Comparison of ENCODE assay signal across 26 mouse cellular contexts in genomic region chr8:61731306-61732088, GRCm38 (mm10).
DNase-seq lines count a peak whose midpoint lies in the region; ATAC-seq lines count a peak whose summit lies in the region.
"Had no signal": no experiment of that assay in that cellular context is flagged by ENCODE, and none has a peak within 500 bp of the region (broad histone marks: within the 10 kb centered on the region; RNA-seq: fewer than 3 reads in every experiment).

No protein-coding gene starts in this region.

- H3K9me3 ChIP-seq in forebrain, embryonic 10.5 days = no peaks in the 10 kb centered on the region
- no peaks in the 10 kb centered on the region for H3K9me3 ChIP-seq in forebrain, embryonic 11.5 days (ENCODE audit: control insufficient read depth, low read length)
- no peaks in the 10 kb centered on the region for H3K9me3 ChIP-seq in heart, embryonic 16.5 days (replicated peaks; ENCODE audit: control insufficient read depth, low read length)
- H3K9me3 ChIP-seq in megakaryocyte, embryonic 14.5 days = no peaks in the 10 kb centered on the region
- no peaks in the 10 kb centered on the region for H3K9me3 ChIP-seq in forebrain, embryonic 15.5 days
- H3K9me3 ChIP-seq: limb, embryonic 12.5 days; liver, embryonic 12.5 days; midbrain, embryonic 15.5 days; neural tube, embryonic 13.5 days had no signal

- peaks cover 21% of the 10 kb centered on the region for H3K4me1 ChIP-seq in forebrain, embryonic 10.5 days
- no peaks in the 10 kb centered on the region for H3K4me1 ChIP-seq in forebrain, embryonic 11.5 days (replicated peaks; ENCODE audit: control insufficient read depth, insufficient read depth, low read length)
- H3K4me1 ChIP-seq in heart, embryonic 16.5 days (ENCODE audit: control insufficient read depth, insufficient read depth, low read length) = peaks cover 41% of the 10 kb centered on the region
- H3K4me1 ChIP-seq in megakaryocyte, embryonic 14.5 days = peaks cover 18% of the 10 kb centered on the region
- H3K4me1 ChIP-seq in forebrain, embryonic 15.5 days = no peaks in the 10 kb centered on the region
- H3K4me1 ChIP-seq: liver, embryonic 12.5 days; midbrain, embryonic 15.5 days; neural tube, embryonic 13.5 days had no signal

- ATAC-seq in forebrain, embryonic 11.5 days (replicated peaks; ENCODE audit: low FRiP score) = no peak
- ATAC-seq in heart, embryonic 16.5 days (replicated peaks; ENCODE audit: extremely low read depth, insufficient read depth, low FRiP score) = no peak
- ATAC-seq in megakaryocyte, adult 5-6 weeks (ENCODE audit: poor library complexity, severe bottlenecking) = no peak
- ATAC-seq in forebrain, embryonic 15.5 days (replicated peaks) = no peak
- ATAC-seq: CD4-positive, CD25-positive, alpha-beta regulatory T cell, adult 4 months; inflammation-experienced regulatory T-cells, adult 6 months; liver, embryonic 12.5 days; midbrain, embryonic 15.5 days had no signal

- H3K4me3 ChIP-seq in forebrain, embryonic 10.5 days = no peak overlapping the region
- H3K4me3 ChIP-seq in forebrain, embryonic 11.5 days (ENCODE audit: low read depth, low read length) = no peak overlapping the region
- no peak overlapping the region for H3K4me3 ChIP-seq in heart, embryonic 16.5 days (ENCODE audit: low read length)
- H3K4me3 ChIP-seq in megakaryocyte, embryonic 14.5 days (replicated peaks) = peak overlapping the region; percentile 42
- H3K4me3 ChIP-seq in forebrain, embryonic 15.5 days = no peak overlapping the region
- H3K4me3 ChIP-seq: layer of hippocampus, adult 2 months; limb, embryonic 12.5 days; liver, embryonic 12.5 days; midbrain, embryonic 15.5 days; myocyte; neural tube, embryonic 13.5 days had no signal

- H3K27me3 ChIP-seq in forebrain, embryonic 10.5 days (ENCODE audit: poor library complexity, severe bottlenecking) = no peaks in the 10 kb centered on the region
- H3K27me3 ChIP-seq in forebrain, embryonic 11.5 days (ENCODE audit: control insufficient read depth, insufficient read depth, low read length) = no peaks in the 10 kb centered on the region
- no peaks in the 10 kb centered on the region for H3K27me3 ChIP-seq in heart, embryonic 16.5 days (ENCODE audit: control insufficient read depth, insufficient read depth, low read length)
- H3K27me3 ChIP-seq in megakaryocyte, embryonic 14.5 days (replicated peaks) = no peaks in the 10 kb centered on the region
- no peaks in the 10 kb centered on the region for H3K27me3 ChIP-seq in forebrain, embryonic 15.5 days
- H3K27me3 ChIP-seq: limb, embryonic 12.5 days; liver, embryonic 12.5 days; midbrain, embryonic 15.5 days; neural tube, embryonic 13.5 days had no signal

- peaks cover 20% of the 10 kb centered on the region for H3K36me3 ChIP-seq in forebrain, embryonic 10.5 days (replicated peaks)
- H3K36me3 ChIP-seq in forebrain, embryonic 11.5 days (ENCODE audit: control insufficient read depth, insufficient read depth, low read length) = no peaks in the 10 kb centered on the region
- H3K36me3 ChIP-seq in heart, embryonic 16.5 days (ENCODE audit: control insufficient read depth, insufficient read depth) = no peaks in the 10 kb centered on the region
- H3K36me3 ChIP-seq in megakaryocyte, embryonic 14.5 days (replicated peaks; ENCODE audit: low read length) = no peaks in the 10 kb centered on the region
- no peaks in the 10 kb centered on the region for H3K36me3 ChIP-seq in forebrain, embryonic 15.5 days
- H3K36me3 ChIP-seq: liver, embryonic 12.5 days; midbrain, embryonic 15.5 days; neural tube, embryonic 13.5 days had no signal

- no peak overlapping the region for H3K9ac ChIP-seq in forebrain, embryonic 11.5 days (ENCODE audit: low read length)
- H3K9ac ChIP-seq in heart, embryonic 16.5 days (ENCODE audit: low read length) = no peak overlapping the region
- no peak overlapping the region for H3K9ac ChIP-seq in forebrain, embryonic 15.5 days (replicated peaks)
- H3K9ac ChIP-seq: hindbrain, embryonic 14.5 days; limb, embryonic 12.5 days; liver, embryonic 12.5 days; midbrain, embryonic 15.5 days; neural tube, embryonic 13.5 days had no signal

- no peak overlapping the region for H3K4me2 ChIP-seq in forebrain, embryonic 11.5 days (ENCODE audit: low read depth, low read length, severe bottlenecking)
- no peak overlapping the region for H3K4me2 ChIP-seq in heart, embryonic 16.5 days (ENCODE audit: low read depth, low read length)
- no peak overlapping the region for H3K4me2 ChIP-seq in forebrain, embryonic 15.5 days (replicated peaks)
- H3K4me2 ChIP-seq: hindbrain, embryonic 14.5 days; limb, embryonic 12.5 days; liver, embryonic 12.5 days; midbrain, embryonic 15.5 days; neural tube, embryonic 13.5 days had no signal

- 85% methylated on average over 5 of the region's 5 CpGs for WGBS in forebrain, embryonic 10.5 days
- WGBS in forebrain, embryonic 11.5 days = 64% methylated on average over 5 of the region's 5 CpGs
- 41% methylated on average over 5 of the region's 5 CpGs for WGBS in heart, embryonic 16.5 days
- WGBS in forebrain, embryonic 15.5 days = 72% methylated on average over 5 of the region's 5 CpGs

- DNase-seq in forebrain, embryonic 10.5 days (ENCODE audit: extremely low spot score, low spot score) = peak; percentile 11
- DNase-seq in forebrain, embryonic 11.5 days (ENCODE audit: low spot score) = no peak
- DNase-seq in heart, adult 8-10 months (ENCODE audit: low spot score) = no peak
- no peak for DNase-seq in ovary, adult 18-20 months (ENCODE audit: low spot score)
- DNase-seq: adrenal gland, postnatal 14 days; cerebellum, adult 8-10 months; cerebellum, postnatal 36 days; gastrocnemius, postnatal 36 days; heart, postnatal 14 days; kidney, postnatal 25 days; layer of hippocampus, postnatal 36 days; lung, adult 2 months; thymus, postnatal 14 days had no signal

- H3K27ac ChIP-seq in forebrain, embryonic 10.5 days = no peak overlapping the region
- no peak overlapping the region for H3K27ac ChIP-seq in forebrain, embryonic 11.5 days (ENCODE audit: low read depth, low read length)
- H3K27ac ChIP-seq in heart, embryonic 16.5 days (ENCODE audit: low read length) = 0 out of 2 replicates have a peak overlapping the region, but pooled peaks have one; percentile 42
- no peak overlapping the region for H3K27ac ChIP-seq in forebrain, embryonic 15.5 days (replicated peaks)
- H3K27ac ChIP-seq: hindbrain, embryonic 14.5 days; layer of hippocampus, adult 2 months; limb, embryonic 12.5 days; liver, embryonic 12.5 days; midbrain, embryonic 15.5 days; neural tube, embryonic 13.5 days had no signal
